Mouse (Mus musculus) kidney, adult 2 months (tissue): Measurements from ENCODE around the gene Tdrd7. TPM values are rescaled to one million over a fixed set of nuclear protein-coding genes. Genes with fewer than 3 reads are reported as not detected.
A peak's percentile ranks its signal among the peaks of the same experiment; 100 is the strongest.

Source experiments
- DNase-seq: peaks from one replicate; pipeline ENCODE4 v3.0.0; 2021
- H3K27ac ChIP-seq: fragments of 200-500 bp; 2 replicates; pipeline ENCODE4 v1.5.1; 2012; ENCODE audit warnings: low read depth, low read length, control low read depth, inconsistent platforms; ENCODE audit not compliant: insufficient read depth
- H3K27me3 ChIP-seq: fragments of 200-500 bp; replicated peaks from 2 replicates; pipeline ENCODE4 v1.6.1; 2012; ENCODE audit warnings: mild to moderate bottlenecking, moderate library complexity, low read length, inconsistent platforms; ENCODE audit not compliant: control insufficient read depth, insufficient read depth
- H3K36me3 ChIP-seq: fragments of 200-500 bp; 2 replicates; pipeline ENCODE4 v1.6.1; 2012; ENCODE audit warnings: mild to moderate bottlenecking, moderate library complexity, low read length, inconsistent platforms; ENCODE audit not compliant: control insufficient read depth, insufficient read depth
- H3K4me1 ChIP-seq: fragments of 200-500 bp; 2 replicates; pipeline ENCODE4 v1.6.1; 2011; ENCODE audit warnings: low read length; ENCODE audit not compliant: control insufficient read depth, insufficient read depth
- H3K4me3 ChIP-seq: fragments of 200-500 bp; 2 replicates; pipeline ENCODE4 v1.5.1; 2011; ENCODE audit warnings: mild to moderate bottlenecking, low read depth, low read length, control low read depth; ENCODE audit not compliant: insufficient read depth
- CTCF ChIP-seq: fragments of 200-500 bp; conservative IDR thresholded peaks from 2 replicates; pipeline ENCODE4 v1.5.1; 2011; ENCODE audit warnings: low read depth, mild to moderate bottlenecking, control low read depth, low read length, moderate library complexity, mixed read lengths; ENCODE audit not compliant: insufficient read depth, insufficient read length
- POLR2A ChIP-seq: fragments of 200-500 bp; IDR thresholded peaks from one replicate; pipeline ENCODE4 v1.6.1; 2011; ENCODE audit warnings: low read depth, low read length, control low read depth
- WGBS: fragments of 180-500 bp; shearing (Covaris S2); methylation state at CpG from one replicate; pipeline ENCODE4 v1.1.7; 2018; 5-methylcytosine and 5-hydroxymethylcytosine counted together
- polyA plus RNA-seq: library from polyadenylated mRNA; depleted of rRNA; stranded (reverse); fragments of >200 nt; gene quantifications from 2 replicates; pipeline ENCODE4 v1.2.3, GENCODE M21; 2012

The Tdrd7 gene
- polyA plus RNA-seq, 1 experiment: 19.1 TPM

- no peaks in the 10 kb centered on the region for H3K4me1 ChIP-seq
- 87% methylated on average over 2 of the region's 2 CpGs for WGBS
- H3K27ac ChIP-seq: no peak overlapping the region
- H3K4me3 ChIP-seq: no peak overlapping the region
- H3K36me3 ChIP-seq: no peaks in the 10 kb centered on the region
- TF ChIP-seq CTCF (no peak), POLR2A (no peak)
- no peak for DNase-seq
- H3K27me3 ChIP-seq: no peaks in the 10 kb centered on the region
Observed at GRCm38 (mm10) chr4:46033197-46033596, 68.1 kb downstream of the Tdrd7 start.

GRCm38 (mm10) chr4:46038591-46038891, 73.4 kb downstream of the Tdrd7 start:
- Histone ChIP-seq H3K27me3 (no peaks in the 10 kb centered on the region; the same call in 1 of the 2 replicates), H3K27ac (no peak overlapping the region), H3K4me3 (peak overlapping the region; percentile 64), H3K4me1 (0 out of 2 replicates have a peak, but pooled peaks cover 3% of the 10 kb centered on the region), H3K36me3 (no peaks in the 10 kb centered on the region)
- no peak for DNase-seq
- WGBS: 8% methylated on average over 12 of the region's 12 CpGs
- no peak for TF ChIP-seq POLR2A
- TF ChIP-seq CTCF: no peak

- 0 out of 2 replicates have a peak, but pooled peaks cover 3% of the 10 kb centered on the region for H3K4me1 ChIP-seq
- peak; percentile 60 for DNase-seq
- TF ChIP-seq POLR2A (no peak), CTCF (no peak)
- H3K27ac ChIP-seq: no peak within 1 kb of the TSS
- peak within 1 kb of the TSS; percentile 64 for H3K4me3 ChIP-seq
- no peaks in the 10 kb centered on the region; the same call in 1 of the 2 replicates for H3K27me3 ChIP-seq
- 1% methylated on average over 72 of the region's 72 CpGs for WGBS
- no peaks in the 10 kb centered on the region for H3K36me3 ChIP-seq
Observed at GRCm38 (mm10) chr4:46038892-46039751, 74.0 kb downstream of the Tdrd7 start, which contains the start of gene Tmod1. Tmod1 (plus strand) TSS chr4:46038935.

GRCm38 (mm10) chr4:46039899-46040298, 74.8 kb downstream of the Tdrd7 start:
- H3K36me3 ChIP-seq: no peaks in the 10 kb centered on the region
- no peak overlapping the region; the same call in 1 of the 2 replicates for H3K4me3 ChIP-seq
- 23% methylated on average over 6 of the region's 6 CpGs for WGBS
- H3K27ac ChIP-seq: no peak overlapping the region
- TF ChIP-seq CTCF (no peak), POLR2A (no peak)
- H3K4me1 ChIP-seq: 0 out of 2 replicates have a peak, but pooled peaks cover 3% of the 10 kb centered on the region
- H3K27me3 ChIP-seq: no peaks in the 10 kb centered on the region; the same call in 1 of the 2 replicates
- DNase-seq: no peak

- H3K4me3 ChIP-seq: no peak overlapping the region
- H3K4me1 ChIP-seq: 0 out of 2 replicates have a peak, but pooled peaks cover 3% of the 10 kb centered on the region
- no peak overlapping the region for H3K27ac ChIP-seq
- no peaks in the 10 kb centered on the region; the same call in 1 of the 2 replicates for H3K27me3 ChIP-seq
- peak; percentile 11 for DNase-seq
- WGBS: 28% methylated on average over 9 of the region's 9 CpGs
- H3K36me3 ChIP-seq: no peaks in the 10 kb centered on the region
- TF ChIP-seq POLR2A (no peak), CTCF (peak; percentile 46; the same call in 1 of the 2 replicates)
Observed at GRCm38 (mm10) chr4:46040594-46041192, 75.6 kb downstream of the Tdrd7 start.

- H3K4me1 ChIP-seq: 0 out of 2 replicates have a peak, but pooled peaks cover 3% of the 10 kb centered on the region
- 65% methylated on average over 7 of the region's 7 CpGs for WGBS
- TF ChIP-seq CTCF (no peak), POLR2A (no peak)
- H3K4me3 ChIP-seq: no peak overlapping the region
- H3K36me3 ChIP-seq: no peaks in the 10 kb centered on the region
- no peak overlapping the region for H3K27ac ChIP-seq
- no peak for DNase-seq
- no peaks in the 10 kb centered on the region; the same call in 1 of the 2 replicates for H3K27me3 ChIP-seq
Observed at GRCm38 (mm10) chr4:46041761-46042504, 76.8 kb downstream of the Tdrd7 start.
